Mouse (Mus musculus) MEL (cell line): ENCODE results near the gene Slc2a9.

ENCODE experiments used
- CTCF ChIP-seq, 3 experiments: IDR thresholded peaks in 2 of 3; conservative IDR thresholded peaks in 1 of 3; 2 replicates each; pipeline ENCODE4 v1.5.1; 2011 to 2012; ENCODE audit warnings: low read length in 3 of 3, low read depth in 2 of 3, mild to moderate bottlenecking in 2 of 3, improper control_type of control experiment in 1 of 3, inconsistent platforms in 1 of 3, mixed read lengths in 1 of 3, moderate library complexity in 1 of 3; ENCODE audit not compliant: control insufficient read depth in 1 of 3, insufficient read depth in 1 of 3, poor library complexity in 1 of 3, severe bottlenecking in 1 of 3
- MAZ ChIP-seq: IDR thresholded peaks from 2 replicates; pipeline ENCODE4 v1.6.1; 2012; ENCODE audit warnings: low read depth, mild to moderate bottlenecking, inconsistent platforms, low read length, improper control_type of control experiment
- SMC3 ChIP-seq: IDR thresholded peaks from 2 replicates; pipeline ENCODE4 v1.6.1; 2011; ENCODE audit warnings: low read depth, low read length, improper control_type of control experiment

GRCm38 (mm10) chr5:38436681-38437080 lies 66.3 kb downstream of the Slc2a9 start:
- TF ChIP-seq SMC3 (peak; percentile 16; the same call in 1 of the 2 replicates), MAZ (no peak), CTCF (IDR thresholded peaks at IDR 0.05 in 2 of 3, conservative IDR thresholded peaks at IDR 0.05 in 1 of 3; ENCODE audit: control insufficient read depth in 1 of 3, insufficient read depth in 1 of 3, low read depth in 2 of 3, low read length in 3 of 3, poor library complexity in 1 of 3, severe bottlenecking in 1 of 3) (peak; percentile 7 to 21 (median 7); a peak in 2 of 6 replicates)
